Mouse (Mus musculus): ENCODE measurements at regions not wholly inside any gene's neighbourhood (a gene's known extent, or its start where the extent isn't known, plus 50 kb on each side); places are given as distances from the start of the nearest gene placed in this dataset.

GRCm38 (mm10) chr4:88941955-88942354, 62.0 kb upstream of the Ifne start:
- CTCF ChIA-PET: no interaction called here

DNA sequence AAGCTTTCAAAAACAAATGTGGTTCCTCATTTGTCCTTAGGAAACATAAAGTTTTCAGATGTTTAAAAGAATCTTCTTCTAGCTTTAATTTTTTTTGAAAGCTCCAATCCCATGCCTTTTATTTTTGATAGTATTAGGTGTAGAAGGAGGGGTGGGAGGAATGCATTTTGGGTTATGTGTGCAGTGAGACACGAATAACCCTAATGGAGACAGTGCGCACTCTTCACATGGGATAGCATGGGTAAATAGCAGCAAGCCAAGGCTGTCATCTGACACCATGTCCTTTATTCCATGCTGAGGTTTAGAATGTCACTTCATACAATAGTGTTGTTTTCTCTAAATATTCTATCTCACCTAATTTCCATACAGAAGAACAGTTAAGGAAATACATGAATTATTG, 60.7 kb upstream of the Ifne start:
- CTCF ChIA-PET: no interaction called here

- CTCF ChIA-PET: no interaction called here
Observed at GRCm38 (mm10) chr4:88939397-88939796, 59.4 kb upstream of the Ifne start.

DNA sequence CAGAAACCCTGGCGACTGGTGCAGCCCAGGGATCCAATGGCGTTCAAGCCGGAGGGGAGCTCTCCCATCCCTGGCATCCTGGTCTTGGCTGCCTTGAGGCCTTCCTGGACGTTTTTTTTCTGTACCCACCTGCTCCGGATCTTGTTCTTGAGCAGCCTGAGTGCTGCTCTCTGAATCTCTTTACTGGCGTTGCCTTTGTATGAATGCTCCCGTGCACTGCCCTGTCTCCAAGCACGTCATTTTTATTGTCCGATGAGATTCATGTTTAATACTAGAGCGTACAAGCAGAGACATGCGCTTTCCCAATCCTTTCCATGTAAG, 58.7 kb upstream of the Ifne start:
- CTCF ChIA-PET: no interaction called here

GRCm38 (mm10) chr4:88937866-88938711, 58.1 kb upstream of the Ifne start:
- CTCF ChIA-PET: no interaction called here

DNA sequence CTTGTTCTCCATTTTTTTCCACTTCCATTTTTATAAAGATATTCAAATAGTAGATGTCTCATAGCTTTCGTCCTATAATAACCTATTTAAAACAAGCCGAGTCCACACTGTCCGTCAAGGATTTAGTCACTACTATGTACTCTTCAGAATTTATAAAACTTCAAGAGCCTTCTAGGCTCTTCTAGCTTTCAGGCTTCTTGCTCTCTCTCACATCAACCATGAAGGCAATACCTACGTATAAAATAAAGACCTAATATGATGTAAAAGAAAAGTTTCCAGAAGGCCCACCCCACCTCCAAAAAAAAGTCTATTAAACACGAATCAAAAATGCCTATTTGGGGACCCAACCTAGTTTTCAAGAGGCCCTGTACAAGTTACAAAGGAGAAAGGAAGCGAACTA, 57.0 kb upstream of the Ifne start:
- CTCF ChIA-PET: no interaction called here

DNA sequence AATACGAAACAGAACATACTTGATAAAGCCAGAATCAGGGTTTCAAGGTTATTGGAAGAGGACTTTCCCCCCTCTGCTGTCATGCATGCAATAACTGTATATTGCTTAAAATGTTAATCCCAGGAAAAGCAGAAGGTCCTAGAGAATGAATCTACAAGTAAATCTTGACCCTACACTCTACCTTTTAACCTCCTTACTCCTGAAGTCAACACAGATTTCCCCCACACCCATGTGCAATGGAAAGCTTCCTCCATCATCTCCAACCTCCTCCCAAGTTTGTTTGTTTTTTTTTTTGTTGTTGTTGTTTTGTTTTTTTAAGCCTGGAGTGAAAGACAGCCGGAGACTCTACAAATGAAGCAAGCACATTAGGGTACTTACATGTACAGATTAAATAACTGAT, 55.9 kb upstream of the Ifne start:
- CTCF ChIA-PET: no interaction called here

GRCm38 (mm10) chr4:88935316-88935715, 55.3 kb upstream of the Ifne start:
- CTCF ChIA-PET: no interaction called here

- CTCF ChIA-PET: no interaction called here
Observed at GRCm38 (mm10) chr4:88934266-88935025, 54.4 kb upstream of the Ifne start.

GRCm38 (mm10) chr4:88931217-88931616, 51.2 kb upstream of the Ifne start:
- CTCF ChIA-PET: no interaction called here

Measured in spleen, embryonic (tissue).